Mouse (Mus musculus) T-helper 17 cell (primary cell): Measurements from ENCODE around the gene Siglecg.

ENCODE experiments used
- in situ Hi-C, 2 experiments: fragments of 300-600 bp; cut with MboI, MseI; formaldehyde crosslinking; loops; 1 replicate in 1 of 2; 2 replicates in 1 of 2; pipeline ENCODE4 v1.15.1; 2025; ENCODE audit warnings: high pct_unique_total_duplicates in 2 of 2

Siglecg gene

GRCm38 (mm10) chr7:43408131-43408553, at the start of gene Siglecg:
Gene Siglecg, plus strand, starts transcription at chr7:43408204.
- in situ Hi-C loops = no loop called here

- in situ Hi-C loops = no loop called here
Observed at GRCm38 (mm10) chr7:43358556-43358955, 49.4 kb upstream of the Siglecg start.

- in situ Hi-C loops = no loop called here
Observed at GRCm38 (mm10) chr7:43361442-43361841, 46.6 kb upstream of the Siglecg start.

- in situ Hi-C loops = no loop called here
Observed at GRCm38 (mm10) chr7:43362021-43362420, 46.0 kb upstream of the Siglecg start.

- in situ Hi-C loops = no loop called here
Observed at GRCm38 (mm10) chr7:43378226-43378625, 29.8 kb upstream of the Siglecg start.

GRCm38 (mm10) chr7:43392349-43393121, 15.5 kb upstream of the Siglecg start:
- in situ Hi-C loops = no loop called here

GRCm38 (mm10) chr7:43399501-43399900, 8.5 kb upstream of the Siglecg start:
- in situ Hi-C loops = no loop called here

- in situ Hi-C loops = no loop called here
Observed at GRCm38 (mm10) chr7:43402718-43403117, 5.3 kb upstream of the Siglecg start.

GRCm38 (mm10) chr7:43407573-43407972, 431 bp upstream of the Siglecg start:
- in situ Hi-C loops = no loop called here

- in situ Hi-C loops = no loop called here
Observed at GRCm38 (mm10) chr7:43409084-43409483, 1.1 kb downstream of the Siglecg start.

GRCm38 (mm10) chr7:43411724-43412123, 3.7 kb downstream of the Siglecg start:
- in situ Hi-C loops = loop anchor here (5.0 kb wide), 1 partner anchor 1381 kb away; no protein-coding TSS in a partner anchor

GRCm38 (mm10) chr7:43417298-43417697, 9.3 kb downstream of the Siglecg start:
- in situ Hi-C loops = no loop called here

- in situ Hi-C loops = no loop called here
Observed at GRCm38 (mm10) chr7:43422995-43423617, 15.1 kb downstream of the Siglecg start.

- in situ Hi-C loops = no loop called here
Observed at GRCm38 (mm10) chr7:43423991-43424625, 16.1 kb downstream of the Siglecg start.

- in situ Hi-C loops = no loop called here
Observed at GRCm38 (mm10) chr7:43427406-43427805, 19.4 kb downstream of the Siglecg start, which contains the start of gene Lim2. Gene Lim2, plus strand, starts transcription at chr7:43427670.

GRCm38 (mm10) chr7:43429500-43429899, 21.5 kb downstream of the Siglecg start:
- in situ Hi-C loops = no loop called here

- in situ Hi-C loops = no loop called here
Observed at GRCm38 (mm10) chr7:43432891-43433290, 24.9 kb downstream of the Siglecg start.

GRCm38 (mm10) chr7:43434676-43435075, 26.7 kb downstream of the Siglecg start:
- in situ Hi-C loops = no loop called here

- in situ Hi-C loops = no loop called here
Observed at GRCm38 (mm10) chr7:43436341-43437255, 28.6 kb downstream of the Siglecg start, which contains the start of gene Nkg7. Gene Nkg7, plus strand, starts transcription at chr7:43437073.

- in situ Hi-C loops = no loop called here
Observed at GRCm38 (mm10) chr7:43438611-43439010, 30.6 kb downstream of the Siglecg start.

GRCm38 (mm10) chr7:43440482-43440881, 32.5 kb downstream of the Siglecg start, which contains the start of gene Cldnd2:
Gene Cldnd2, plus strand, starts transcription at chr7:43440782.
- in situ Hi-C loops = loop anchor here (10.0 kb wide), 2 partner anchors 126 to 814 kb away; partner anchors contain the start of genes Zfp715 (in 2 of the 2) and Acp4 (in 1 of the 2)
